In the genomic region with DNA sequence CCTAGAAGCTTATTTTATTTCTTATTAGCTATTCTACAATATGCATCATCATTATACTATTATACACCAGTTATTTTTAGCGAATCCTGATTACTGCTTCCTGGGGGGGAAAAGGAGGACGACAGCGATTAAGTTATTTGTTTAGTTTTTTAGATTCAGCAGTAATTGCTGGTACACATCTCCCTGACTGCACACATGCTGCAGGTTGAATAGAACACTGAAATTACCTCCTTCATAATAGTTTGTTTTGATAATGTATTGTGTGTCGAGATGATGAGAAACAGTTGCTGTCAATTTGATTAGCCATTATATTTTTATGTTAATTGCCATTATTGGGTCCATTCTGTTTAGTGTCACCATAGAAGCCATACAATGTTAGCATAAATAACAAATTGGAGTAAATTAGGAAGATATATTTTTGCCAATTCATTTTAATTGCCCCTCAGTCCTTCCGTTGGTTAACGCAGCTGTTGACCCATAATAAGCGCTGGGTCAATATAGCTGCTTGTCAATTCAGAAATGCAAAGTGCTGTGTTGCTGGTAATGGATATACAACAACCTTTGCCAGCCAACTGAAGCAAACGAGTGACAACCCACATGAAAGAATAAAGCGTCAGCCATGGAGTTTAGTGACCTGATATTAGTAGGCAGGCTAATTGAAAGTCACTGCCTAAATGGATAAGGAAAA, we compare ENCODE assay signal across 31 mouse cellular contexts.
A peak's percentile ranks its signal among the peaks of the same experiment; 100 is the strongest.
DNase-seq lines count a peak whose midpoint lies in the region; ATAC-seq and TF ChIP-seq lines count a peak whose summit lies in the region.
"Had no signal": no experiment of that assay in that cellular context is flagged by ENCODE, and none has a peak within 500 bp of the region (broad histone marks: within the 10 kb centered on the region; RNA-seq: fewer than 3 reads in every experiment).

No protein-coding gene starts in this region.

- H3K4me2 ChIP-seq in forebrain, embryonic 14.5 days (ENCODE audit: low read length): no peak overlapping the region
- H3K4me2 ChIP-seq in forebrain, postnatal 0 days (ENCODE audit: low read depth): no peak overlapping the region
- H3K4me2 ChIP-seq: embryonic facial prominence, embryonic 13.5 days; heart, embryonic 13.5 days; hindbrain, embryonic 14.5 days had no signal

- no peak for TF ChIP-seq POLR2A in brain, embryonic 14.5 days (IDR thresholded peaks at IDR 0.05; ENCODE audit: borderline replicate concordance, extremely low read depth, insufficient read depth, insufficient read length, poor library complexity, severe bottlenecking)

- H3K27ac ChIP-seq in forebrain, embryonic 14.5 days (ENCODE audit: low read depth, low read length): no peak overlapping the region
- no peak overlapping the region for H3K27ac ChIP-seq in forebrain, postnatal 0 days (ENCODE audit: low read depth, low read length)
- H3K27ac ChIP-seq: embryonic facial prominence, embryonic 10.5 days; embryonic facial prominence, embryonic 13.5 days; gastrocnemius, adult 2 months; heart, adult 2 months; heart, embryonic 13.5 days; hindbrain, embryonic 14.5 days; hindbrain, postnatal 0 days had no signal

- no peak overlapping the region for H3K9ac ChIP-seq in forebrain, embryonic 14.5 days (ENCODE audit: low read length)
- H3K9ac ChIP-seq in forebrain, postnatal 0 days: no peak overlapping the region
- H3K9ac ChIP-seq: embryonic facial prominence, embryonic 13.5 days; heart, embryonic 13.5 days; hindbrain, embryonic 14.5 days had no signal

- peak; percentile 87 for ATAC-seq in forebrain, embryonic 14.5 days
- no peak; the same call in 1 of the 2 replicates for ATAC-seq in forebrain, postnatal 0 days
- ATAC-seq in megakaryocyte progenitor cell, adult 5-6 weeks (replicated peaks; ENCODE audit: poor library complexity): no peak
- ATAC-seq: activated CD4-positive, CD25-positive, alpha-beta regulatory T cell, adult 4 months; CD4-positive, CD25-positive, alpha-beta regulatory T cell, adult 4 months; hindbrain, postnatal 0 days; inflammation-experienced regulatory T-cells, adult 6 months; intestine, embryonic 16.5 days had no signal

- no peaks in the 10 kb centered on the region for H3K9me3 ChIP-seq in forebrain, embryonic 14.5 days (replicated peaks; ENCODE audit: control insufficient read depth, low read length)
- no peaks in the 10 kb centered on the region for H3K9me3 ChIP-seq in forebrain, postnatal 0 days (ENCODE audit: low read length)
- H3K9me3 ChIP-seq: embryonic facial prominence, embryonic 10.5 days; embryonic facial prominence, embryonic 13.5 days; heart, embryonic 13.5 days had no signal

- H3K36me3 ChIP-seq in forebrain, embryonic 14.5 days (ENCODE audit: control insufficient read depth, insufficient read depth, low read length): no peaks in the 10 kb centered on the region
- H3K36me3 ChIP-seq in forebrain, postnatal 0 days (ENCODE audit: insufficient read depth): no peaks in the 10 kb centered on the region
- H3K36me3 ChIP-seq: embryonic facial prominence, embryonic 10.5 days; embryonic facial prominence, embryonic 13.5 days; heart, embryonic 13.5 days had no signal

- 50% methylated on average over 9 of the region's 9 CpGs for WGBS in forebrain, embryonic 14.5 days
- 46% methylated on average over 9 of the region's 9 CpGs for WGBS in forebrain, postnatal 0 days

- H3K27me3 ChIP-seq in forebrain, embryonic 14.5 days (replicated peaks; ENCODE audit: control insufficient read depth, insufficient read depth, low read length): no peaks in the 10 kb centered on the region
- H3K27me3 ChIP-seq in forebrain, postnatal 0 days (ENCODE audit: insufficient read depth, low read length): no peaks in the 10 kb centered on the region
- H3K27me3 ChIP-seq: embryonic facial prominence, embryonic 13.5 days; heart, embryonic 13.5 days had no signal

- no peak for TF ChIP-seq CTCF in brain, embryonic 14.5 days (IDR thresholded peaks at IDR 0.05; ENCODE audit: borderline replicate concordance, extremely low read depth, insufficient read depth, insufficient read length)
- no peak for TF ChIP-seq CTCF in forebrain, postnatal 0 days (IDR thresholded peaks at IDR 0.05; ENCODE audit: low read depth)

- no peak overlapping the region for H3K4me3 ChIP-seq in forebrain, embryonic 14.5 days (ENCODE audit: low read depth, low read length)
- H3K4me3 ChIP-seq in forebrain, postnatal 0 days (ENCODE audit: low read depth, low read length): no peak overlapping the region
- H3K4me3 ChIP-seq: embryonic facial prominence, embryonic 10.5 days; embryonic facial prominence, embryonic 13.5 days; erythroblast, embryonic 14.5 days; gastrocnemius, adult 2 months; heart, adult 2 months; heart, embryonic 13.5 days had no signal

- peak; percentile 13 for DNase-seq in Muller cell, postnatal 12 days (ENCODE audit: inconsistent ontology term)
- peak; percentile 81 for DNase-seq in brain, embryonic 14.5 days (ENCODE audit: low read depth)
- peak; percentile 66 for DNase-seq in forebrain, embryonic 14.5 days (ENCODE audit: low spot score)
- DNase-seq in forebrain, postnatal 0 days: peak; percentile 2
- no peak for DNase-seq in adrenal gland, adult 2 months
- no peak for DNase-seq in heart, adult 9 months (ENCODE audit: low spot score in 2 of 2)
- DNase-seq in testis, postnatal 14 days (ENCODE audit: low spot score): no peak
- DNase-seq: adrenal gland, postnatal 10 days; adrenal gland, postnatal 36 days; cerebellum, adult 11 months; cerebellum, adult 2 months; cerebellum, adult 9-11 months; cerebellum, postnatal 36 days; embryo, embryonic 11 days; gastrocnemius, adult 2 months; gastrocnemius, postnatal 25 days; heart, adult 2 months; heart, postnatal 14 days; heart, postnatal 4 days; kidney, adult 18-20 months had no signal

- H3K4me1 ChIP-seq in forebrain, embryonic 14.5 days (ENCODE audit: control insufficient read depth, insufficient read depth, low read length): no peaks in the 10 kb centered on the region
- no peaks in the 10 kb centered on the region for H3K4me1 ChIP-seq in forebrain, postnatal 0 days (ENCODE audit: insufficient read depth)
- H3K4me1 ChIP-seq: embryonic facial prominence, embryonic 10.5 days; embryonic facial prominence, embryonic 13.5 days; heart, embryonic 13.5 days had no signal

Comparison
In these comparisons a context has a peak if more than half of its experiments do, and no peak if none do; other contexts are left out.
1. DNase-seq: peak in Muller cell, postnatal 12 days (single experiment), brain, embryonic 14.5 days (single experiment), forebrain, embryonic 14.5 days (single experiment) and forebrain, postnatal 0 days (single experiment); none in adrenal gland, adult 2 months (single experiment), heart, adult 9 months (0 of 2) and testis, postnatal 14 days (single experiment).